Mouse (Mus musculus): ENCODE measurements around the gene Ablim1.

DNA sequence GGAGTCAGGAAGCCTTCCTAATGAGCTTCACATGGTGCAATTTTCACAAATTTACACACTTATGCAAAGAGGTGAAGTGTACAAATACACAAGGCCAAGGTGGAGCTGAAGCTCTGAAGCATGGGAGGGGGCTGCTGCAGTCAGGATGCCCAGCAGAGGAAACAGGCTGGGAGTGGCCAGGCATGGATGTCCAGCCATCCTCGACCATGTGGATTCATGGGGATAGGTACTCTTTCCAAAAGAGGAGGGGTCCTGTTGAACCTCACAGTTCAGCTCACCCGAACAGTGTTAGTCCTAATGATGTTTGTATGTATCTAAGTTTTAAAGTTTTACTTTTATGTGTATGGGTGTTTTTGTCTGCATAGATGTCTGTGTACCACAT lies 190.6 kb downstream of the Ablim1 start:
- TF ChIP-seq EP300 (optimal IDR thresholded peaks at IDR 0.05) (no peak), CTCF (IDR thresholded peaks at IDR 0.05; ENCODE audit: low read depth) (no peak)

All from stomach, postnatal 0 days (tissue).